Mouse (Mus musculus) stomach, postnatal 0 days (tissue): Measurements from ENCODE around the gene Anp32a.

ENCODE experiments used
- CTCF ChIP-seq: IDR thresholded peaks from 2 replicates; pipeline ENCODE4 v1.5.1; 2016; ENCODE audit warnings: antibody characterized with exemption, low read depth, mild to moderate bottlenecking, moderate library complexity
- EP300 ChIP-seq: optimal IDR thresholded peaks from 2 replicates; pipeline ENCODE3; 2016; ENCODE audit warnings: antibody characterized with exemption

DNA sequence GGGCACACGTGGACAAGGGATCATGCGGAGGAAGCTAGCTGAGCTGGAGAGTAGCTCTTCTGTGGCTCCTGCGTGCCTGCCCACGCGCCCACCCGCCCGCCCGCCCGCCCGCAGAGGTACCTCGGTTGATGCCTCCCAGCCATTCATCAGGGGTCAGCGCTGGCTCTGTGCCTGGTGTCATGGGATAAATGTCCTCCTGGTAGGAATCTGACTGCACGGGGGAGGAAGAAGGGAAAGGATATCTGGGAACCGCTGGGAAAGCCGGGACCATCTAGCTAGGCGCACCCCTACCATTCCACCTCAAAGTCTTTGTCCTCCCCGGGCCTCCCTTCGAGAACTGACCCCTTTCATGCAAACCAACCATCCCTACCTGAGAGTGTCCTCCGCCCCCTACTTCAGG is 84.9 kb downstream of the Anp32a start:
- TF ChIP-seq EP300 (no peak), CTCF (no peak)
